Mouse (Mus musculus): Measurements from ENCODE around the gene Xylt1.

Xylt1 gene

DNA sequence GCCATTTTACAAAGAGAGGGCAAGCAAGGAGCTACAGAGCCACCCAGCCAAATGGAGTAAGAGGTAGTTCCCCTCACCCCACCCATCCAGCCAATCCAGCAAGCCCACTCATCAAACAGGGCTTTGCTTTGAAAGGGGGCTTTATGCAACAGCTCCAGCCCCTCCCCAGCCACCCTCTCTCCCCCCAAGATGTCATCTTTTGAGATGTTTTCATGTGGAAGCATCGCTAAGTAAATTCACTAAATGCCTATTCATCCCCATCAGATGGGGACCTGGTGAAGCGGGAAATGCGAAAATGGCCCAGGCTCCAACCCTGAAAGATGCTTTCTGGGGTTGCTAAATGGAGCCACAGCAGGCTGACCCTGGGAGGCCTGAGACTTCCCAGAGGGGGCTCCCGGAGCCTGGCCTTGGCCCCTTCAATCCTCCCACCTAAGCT, 238.0 kb downstream of the Xylt1 start:
- DNase-seq = no peak

DNA sequence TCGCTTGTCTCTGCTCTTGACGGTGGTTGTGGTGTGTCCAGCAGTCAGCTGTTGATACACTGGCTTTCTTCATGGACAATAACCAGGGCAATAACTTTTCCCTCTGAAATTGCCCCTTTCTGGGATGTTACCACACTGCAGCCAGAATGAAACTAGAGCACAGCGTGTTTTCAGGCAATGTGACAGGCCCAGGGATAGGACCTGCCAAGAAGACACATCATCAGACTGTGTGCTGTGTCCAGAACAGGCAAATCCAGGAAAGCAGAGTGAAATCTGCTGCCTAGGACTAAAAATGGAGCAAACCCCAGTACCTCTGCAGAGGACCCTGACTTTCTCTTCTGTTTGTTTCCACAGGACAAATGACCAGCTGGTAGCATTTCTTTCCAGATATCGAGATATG, 240.8 kb downstream of the Xylt1 start:
- DNase-seq = no peak

DNA sequence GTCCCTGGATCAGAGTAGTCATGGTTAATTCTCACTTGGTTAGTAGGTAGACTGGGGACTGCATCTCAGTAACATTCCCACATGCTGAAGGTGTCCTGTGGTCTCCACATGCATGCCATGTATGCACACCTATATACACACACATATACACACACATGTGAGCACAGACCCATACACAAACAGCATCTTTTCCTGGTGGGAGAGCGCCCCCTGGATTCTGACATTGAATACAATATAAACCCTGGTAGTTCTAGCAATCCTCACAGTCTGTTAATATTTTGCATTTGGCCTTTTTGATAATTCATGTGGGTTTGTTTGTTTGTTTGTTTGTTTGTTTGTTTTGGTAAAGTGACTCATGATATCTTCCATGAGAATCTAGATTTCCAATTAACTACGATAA, 242.0 kb downstream of the Xylt1 start:
- peak in 1 of 2 experiments; percentile 8 for DNase-seq

DNA sequence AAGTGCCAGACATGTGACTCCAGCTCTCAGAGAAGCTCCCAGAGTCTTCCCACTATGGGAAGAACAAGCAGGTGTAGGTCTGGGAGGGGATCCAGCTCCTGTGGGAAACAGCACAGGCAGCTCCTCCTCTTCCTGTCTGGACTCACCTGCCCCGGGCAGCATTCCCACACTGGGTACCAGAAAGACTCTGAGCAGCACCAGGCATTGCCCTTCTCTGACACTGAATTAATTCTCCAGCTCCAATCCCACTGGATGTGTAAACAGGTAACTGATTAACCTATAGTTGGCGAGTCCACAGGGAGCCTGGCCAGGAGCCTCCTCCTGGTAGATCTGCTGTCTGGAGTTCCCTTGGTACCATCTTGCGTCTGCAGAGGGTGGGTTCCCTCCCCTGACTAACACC, 248.0 kb downstream of the Xylt1 start:
- DNase-seq = no peak

DNA sequence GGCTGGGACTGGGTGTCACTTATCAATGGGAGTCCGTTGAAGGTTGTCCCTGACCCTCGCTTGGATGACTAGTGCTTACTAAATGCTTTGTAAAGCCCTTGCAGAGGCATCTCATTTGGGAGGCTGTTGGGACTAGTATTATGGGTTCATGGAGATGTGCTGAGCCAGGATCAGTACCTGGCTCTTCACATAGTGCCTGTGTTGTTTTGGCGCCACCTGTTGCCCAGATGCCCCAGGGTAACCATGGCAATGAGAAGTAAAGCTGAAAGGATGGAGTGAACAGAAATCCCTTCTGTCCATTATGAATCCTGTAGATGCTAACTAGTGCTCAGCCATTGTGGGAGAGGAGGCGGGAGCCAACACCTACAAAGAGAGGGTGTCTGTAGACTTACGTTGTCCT, 249.9 kb downstream of the Xylt1 start:
- no peak for DNase-seq

DNA sequence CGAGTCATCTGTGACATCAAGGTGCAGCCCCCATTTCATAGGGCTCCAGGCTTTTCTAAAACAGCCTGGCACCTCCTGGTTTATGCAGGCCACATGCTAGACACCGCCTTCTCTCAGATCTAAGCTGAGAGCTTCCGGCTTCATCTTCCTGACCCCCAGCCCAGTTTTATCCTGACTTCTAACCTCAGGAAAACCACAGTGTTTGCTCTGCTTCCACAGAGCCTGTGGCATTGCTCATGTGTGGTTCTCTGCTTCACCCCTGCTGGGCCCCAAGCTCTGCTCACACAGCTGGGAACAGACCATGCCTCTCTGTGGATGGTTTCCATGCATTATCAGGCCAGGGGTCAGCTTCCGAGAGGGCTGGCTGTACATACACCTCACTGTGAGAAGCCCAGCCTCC, 254.8 kb downstream of the Xylt1 start:
- DNase-seq = no peak

DNA sequence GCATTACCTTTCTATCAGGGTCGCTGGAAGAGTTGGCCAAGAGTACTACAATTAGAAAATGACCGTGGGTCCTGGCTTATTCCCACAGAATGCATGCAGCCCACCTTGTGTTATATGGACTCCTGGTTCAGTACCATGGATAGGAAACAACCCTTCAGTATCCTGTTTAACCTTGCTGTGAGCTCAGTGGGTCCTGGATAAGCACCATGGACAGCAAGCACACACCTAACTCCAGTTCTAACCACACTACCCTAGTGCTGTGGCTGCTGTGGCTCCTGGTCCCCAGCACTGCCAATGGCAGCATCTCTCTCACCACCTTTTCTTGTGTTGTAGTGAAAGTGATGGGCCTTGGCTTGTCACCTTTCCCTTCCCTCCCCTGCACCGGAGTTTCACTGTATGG, 255.9 kb downstream of the Xylt1 start:
- no peak for DNase-seq

DNA sequence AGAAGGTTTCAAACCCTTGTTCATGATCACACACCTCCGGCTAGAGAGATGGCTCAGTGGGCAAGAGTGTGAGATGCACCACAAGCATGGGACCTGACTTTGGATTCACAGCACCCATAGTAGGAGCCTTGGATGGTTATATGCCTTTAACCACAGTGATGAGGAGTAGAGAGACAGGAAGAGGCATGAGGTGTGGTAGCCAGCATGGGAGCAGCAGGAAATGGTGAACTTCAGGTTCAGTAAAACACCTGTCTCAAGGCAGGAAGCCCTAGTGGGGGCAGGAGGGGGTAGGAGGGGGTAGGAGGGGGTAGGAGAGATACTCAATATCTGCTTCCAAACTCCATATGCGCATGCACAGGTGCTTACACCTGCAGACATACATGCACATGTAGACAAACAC, 257.2 kb downstream of the Xylt1 start:
- DNase-seq = no peak

DNA sequence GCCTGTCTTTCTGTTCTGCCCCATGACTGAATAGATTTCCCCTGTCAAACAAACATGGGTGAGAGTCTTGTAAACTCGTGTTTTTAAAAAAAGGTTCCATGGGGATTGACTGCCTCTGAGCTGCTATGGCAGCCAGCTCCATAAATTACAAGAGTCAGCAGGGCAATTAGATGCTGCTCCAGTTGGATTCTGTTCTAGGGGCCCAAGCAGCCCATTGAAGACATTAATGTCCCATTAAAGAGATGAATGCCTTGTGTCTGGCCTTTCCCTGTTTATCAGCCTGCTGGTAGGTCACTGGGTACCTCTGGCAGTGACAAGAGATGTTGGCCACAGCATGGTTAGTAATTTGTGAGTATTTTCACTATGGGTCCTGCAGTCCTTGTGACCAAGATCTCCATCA, 271.9 kb downstream of the Xylt1 start:
- no peak for DNase-seq

DNA sequence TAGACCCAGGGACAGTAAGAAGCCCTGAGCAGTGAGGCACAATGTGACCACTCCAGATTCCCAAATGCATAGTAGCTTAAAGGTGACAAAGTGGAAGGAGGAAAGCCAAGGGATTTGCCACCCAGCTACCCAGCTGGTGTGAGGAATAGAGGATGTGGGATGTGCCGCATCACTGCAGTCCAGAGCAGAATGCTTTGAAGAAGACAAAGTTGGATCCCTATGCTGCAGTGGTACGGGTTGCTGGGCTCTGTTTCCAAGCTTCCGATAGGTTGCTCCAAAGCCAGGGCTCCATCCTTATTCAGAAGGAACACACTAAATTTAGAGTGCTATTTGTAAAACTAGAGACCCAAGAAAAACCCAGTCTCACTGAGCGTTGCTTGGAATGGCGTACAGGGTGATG, 275.0 kb downstream of the Xylt1 start:
- no peak for DNase-seq

DNA sequence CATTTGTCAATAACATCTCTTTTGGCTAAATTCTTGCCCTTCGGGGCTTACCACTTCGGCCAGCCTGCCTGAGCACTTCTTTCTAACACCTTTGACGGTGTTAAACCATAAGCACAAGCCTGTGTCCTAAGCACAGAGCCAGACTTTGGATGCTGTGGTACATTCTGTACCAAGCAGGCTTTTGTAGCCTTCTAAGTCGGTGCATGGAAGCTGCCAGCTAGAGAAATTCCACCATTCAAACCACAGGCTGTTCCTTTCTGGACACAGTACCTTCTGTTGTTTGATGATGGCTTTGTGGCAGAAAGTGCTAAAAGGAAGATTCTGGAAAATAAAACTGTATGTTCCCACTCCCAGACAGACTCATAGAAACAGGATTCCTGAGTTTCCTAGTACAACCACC, 277.4 kb downstream of the Xylt1 start:
- DNase-seq = no peak

DNA sequence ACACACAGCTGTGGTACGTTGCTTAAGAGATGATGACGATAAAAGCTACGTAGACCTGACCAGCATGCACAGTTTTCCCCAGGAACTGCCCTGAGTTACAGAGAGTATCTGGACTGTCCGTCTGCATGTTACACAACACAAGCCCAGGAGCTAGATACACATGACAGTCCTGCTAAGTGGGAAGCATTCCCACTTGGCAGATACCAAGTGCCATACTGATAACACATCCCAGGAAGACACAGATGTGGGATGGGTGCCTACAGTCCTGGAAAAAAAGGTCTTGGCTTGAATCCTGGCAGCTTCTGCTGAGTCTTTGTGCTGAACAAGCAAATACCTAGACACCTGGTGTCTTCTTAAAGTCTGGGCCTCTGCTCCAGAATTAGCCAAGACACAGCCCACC, 278.0 kb downstream of the Xylt1 start:
- DNase-seq = no peak

DNA sequence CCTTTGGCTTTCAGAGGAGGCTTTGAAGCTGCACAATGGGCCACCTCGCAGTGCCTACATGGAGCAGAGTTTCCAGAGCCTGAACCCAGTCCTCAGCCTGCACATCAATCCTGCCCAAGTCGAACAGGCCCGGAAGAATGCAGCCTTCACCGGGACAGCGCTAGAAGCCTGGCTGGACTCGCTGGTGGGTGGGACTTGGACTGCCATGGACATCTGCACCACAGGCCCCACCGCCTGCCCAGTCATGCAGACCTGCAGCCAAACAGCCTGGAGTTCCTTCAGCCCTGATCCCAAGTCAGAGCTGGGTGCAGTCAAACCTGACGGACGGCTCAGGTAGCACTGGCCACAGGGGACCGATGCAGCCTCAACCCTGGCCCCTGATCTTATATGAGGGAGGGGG, 286.5 kb downstream of the Xylt1 start:
- DNase-seq = no peak

DNA sequence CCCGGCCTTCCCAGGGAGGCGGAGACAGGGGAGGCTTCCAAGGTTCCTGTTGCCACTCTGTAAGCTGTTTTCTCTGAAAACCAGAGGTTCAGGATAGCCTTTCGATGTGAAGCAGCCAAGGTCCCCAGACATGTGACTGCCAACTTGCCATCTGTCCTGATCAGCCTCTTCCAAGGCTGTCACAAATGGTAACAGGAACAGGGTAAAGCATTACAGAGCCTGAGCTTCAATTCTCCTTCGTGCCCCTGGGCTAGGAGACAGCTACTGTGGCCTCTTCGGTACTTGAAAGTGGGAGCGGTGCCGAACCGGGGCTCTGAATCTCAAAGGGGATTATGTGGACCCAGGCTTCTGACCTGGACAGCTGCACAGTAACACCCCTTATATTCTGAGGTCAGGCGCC, 287.4 kb downstream of the Xylt1 start:
- DNase-seq = no peak

DNA sequence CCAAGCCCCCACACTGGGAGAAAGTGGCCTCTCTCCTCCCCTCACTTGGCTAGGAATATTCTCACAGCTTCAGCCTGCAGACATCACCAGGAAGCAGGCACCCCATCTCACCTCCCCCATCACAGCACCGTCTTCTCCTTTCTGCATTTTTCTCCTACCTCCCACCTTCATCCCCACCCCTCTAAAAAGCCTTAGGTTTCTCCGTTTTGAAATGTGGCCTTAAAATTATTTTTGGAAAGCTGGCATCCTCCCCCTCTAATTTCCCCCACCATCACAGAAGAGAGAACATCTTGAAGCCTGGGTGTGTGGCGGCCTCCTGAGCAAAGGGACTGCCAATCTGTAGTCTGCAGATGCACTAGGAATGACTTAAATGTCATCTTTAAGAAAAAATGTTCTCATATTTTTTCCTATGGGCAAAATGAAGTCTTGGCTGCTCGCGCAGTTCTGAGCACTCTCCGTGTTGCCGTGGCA, 291.4 kb downstream of the Xylt1 start:
- DNase-seq = no peak

DNA sequence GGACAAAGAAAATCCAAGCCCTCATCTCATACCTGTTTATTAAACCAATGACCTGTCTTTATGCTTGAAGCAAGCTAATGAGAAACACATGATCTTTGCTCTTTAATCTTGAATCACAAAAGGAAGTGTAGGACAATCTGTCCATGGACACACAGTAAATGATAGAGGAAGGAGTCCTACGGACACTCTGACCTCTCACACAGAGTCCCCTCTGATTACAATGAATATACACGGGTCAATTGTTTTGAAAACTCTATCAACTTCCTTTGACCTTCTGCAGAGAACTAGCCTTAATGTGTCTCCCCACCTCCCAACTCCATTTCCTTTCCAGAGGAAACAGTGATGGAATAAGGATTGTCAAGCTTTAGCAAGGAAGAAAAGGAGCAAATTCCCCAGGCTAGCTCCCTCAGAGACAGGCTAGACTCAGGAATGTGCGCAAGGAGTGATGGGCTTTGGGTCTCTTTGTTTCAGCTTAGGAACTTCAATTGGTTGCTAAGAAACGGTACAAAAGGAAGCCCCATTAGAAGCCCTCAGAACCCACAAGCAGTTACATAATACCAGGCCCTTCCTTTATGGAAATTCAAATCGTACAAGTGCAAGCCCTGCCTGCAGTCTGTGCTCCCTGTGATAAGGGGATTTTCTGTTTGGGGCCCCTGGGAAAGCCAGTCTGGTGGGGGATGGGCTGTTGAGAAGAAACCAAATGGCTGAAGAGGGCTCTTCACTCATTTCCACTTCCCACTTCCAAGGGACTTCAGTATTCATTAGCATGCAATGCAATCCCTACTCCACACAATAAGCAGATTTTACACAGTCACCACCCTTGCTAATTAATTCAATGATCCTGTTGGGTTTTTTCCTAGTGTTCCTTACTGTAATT, 305.6 kb downstream of the Xylt1 start:
- no peak for DNase-seq

DNA sequence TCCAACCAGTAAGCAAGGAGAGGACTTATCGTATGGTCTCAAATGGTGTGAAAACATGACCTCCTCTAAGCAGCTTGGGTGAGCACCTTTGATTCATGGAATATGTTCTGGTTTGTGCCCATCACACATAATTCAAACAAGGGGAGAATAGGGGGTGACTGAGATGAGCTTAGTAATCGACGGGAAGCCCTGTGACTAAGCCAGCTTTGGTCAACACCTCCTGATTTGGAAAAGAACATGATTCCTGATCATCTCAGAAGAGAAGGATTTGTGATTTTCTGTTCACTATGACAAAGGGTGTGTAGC, 306.2 kb downstream of the Xylt1 start:
- DNase-seq = no peak

DNA sequence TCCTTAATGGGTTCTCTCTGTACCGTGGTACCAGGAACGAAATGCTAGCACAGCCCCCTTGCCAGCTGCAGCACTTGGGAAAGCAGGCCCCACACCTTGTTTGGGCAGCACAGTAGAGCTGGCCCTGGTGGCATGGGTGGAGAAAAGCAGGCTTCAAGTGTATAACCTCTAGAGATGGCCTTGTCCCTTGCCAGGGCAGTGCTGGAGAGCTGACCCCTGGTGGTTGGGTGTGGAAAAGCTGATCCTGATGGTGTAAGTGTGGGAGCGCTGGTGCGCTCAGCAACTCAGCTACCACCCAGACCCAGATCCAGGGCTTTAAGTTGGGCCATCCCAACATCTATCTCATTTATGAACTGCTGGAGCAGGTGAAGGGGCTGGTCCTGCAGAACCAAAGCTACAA, 314.8 kb downstream of the Xylt1 start:
- no peak for DNase-seq

DNA sequence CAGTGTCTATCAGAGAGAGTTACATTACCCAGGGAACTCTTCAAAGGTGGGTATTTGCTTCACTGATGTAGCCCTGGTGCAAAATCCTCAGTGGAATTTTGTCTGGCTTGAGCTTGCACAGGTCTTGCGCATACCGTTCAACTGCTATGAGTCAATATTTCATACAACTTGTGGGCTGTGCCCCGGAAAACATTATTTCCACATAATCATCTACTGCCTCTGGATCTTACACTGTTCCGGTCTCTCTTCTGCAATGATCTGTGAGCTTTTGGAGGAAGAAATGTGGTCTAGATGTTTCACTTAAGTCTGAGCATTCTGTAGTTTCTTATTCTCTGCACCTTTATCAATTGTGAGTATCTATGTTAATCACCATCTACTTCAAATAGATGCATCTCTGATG, 316.9 kb downstream of the Xylt1 start:
- no peak for DNase-seq

DNA sequence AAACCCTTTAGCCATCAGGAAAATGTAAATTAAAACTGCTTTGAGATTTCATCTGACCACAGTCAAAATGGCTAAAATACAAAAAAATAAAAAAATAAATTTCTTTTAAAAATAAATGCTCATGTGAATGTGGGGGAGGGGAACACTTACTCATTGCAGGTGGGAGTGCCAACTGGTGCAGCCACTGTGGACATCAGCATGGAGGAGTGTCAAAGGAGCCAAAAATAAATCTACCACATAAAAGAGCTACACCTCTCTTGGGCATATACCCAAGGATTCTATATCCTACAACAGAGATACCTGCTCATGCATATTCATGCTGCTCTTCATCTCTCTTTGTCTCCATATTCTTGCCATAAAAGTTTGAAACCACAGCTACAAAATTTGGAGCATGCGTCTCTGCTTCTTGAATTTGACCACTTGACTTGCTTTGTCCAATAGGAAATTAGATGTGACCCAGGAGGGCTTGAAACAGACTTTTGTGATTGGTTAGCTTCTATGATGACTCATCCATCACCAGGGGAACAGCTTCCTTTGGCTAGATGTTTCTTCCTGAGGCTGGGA, 317.9 kb downstream of the Xylt1 start:
- no peak for DNase-seq

DNA sequence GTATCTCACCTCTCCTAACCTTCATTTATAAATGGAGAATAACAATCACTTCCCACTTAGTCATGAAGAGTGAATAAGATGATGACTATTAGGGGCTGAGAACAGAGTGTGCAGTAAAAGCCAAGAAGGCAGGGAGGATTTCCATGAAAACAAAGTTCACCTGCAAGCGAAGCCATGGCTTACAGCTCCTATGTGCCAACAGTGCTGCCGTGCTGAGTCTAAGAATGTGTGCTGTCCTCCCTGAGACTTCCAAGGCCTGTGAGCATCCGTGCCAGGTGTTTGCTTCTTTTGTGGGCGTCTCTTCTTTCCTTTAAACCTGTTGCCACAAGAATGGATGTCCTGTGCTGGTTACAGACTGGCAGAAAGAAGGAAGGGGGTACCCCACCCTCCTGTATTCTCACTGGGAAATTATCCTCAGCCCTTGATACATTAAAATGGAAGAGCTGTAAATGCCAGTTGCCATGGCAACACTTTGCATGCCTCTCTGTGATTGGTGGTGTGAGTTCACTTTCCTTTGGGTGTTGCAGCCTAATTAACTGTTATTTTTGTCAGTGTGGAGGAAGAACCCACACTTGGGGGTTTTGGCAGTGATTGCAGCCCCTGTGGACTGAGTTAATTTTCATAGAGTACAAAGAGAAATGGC, 318.7 kb downstream of the Xylt1 start:
- no peak for DNase-seq

DNA sequence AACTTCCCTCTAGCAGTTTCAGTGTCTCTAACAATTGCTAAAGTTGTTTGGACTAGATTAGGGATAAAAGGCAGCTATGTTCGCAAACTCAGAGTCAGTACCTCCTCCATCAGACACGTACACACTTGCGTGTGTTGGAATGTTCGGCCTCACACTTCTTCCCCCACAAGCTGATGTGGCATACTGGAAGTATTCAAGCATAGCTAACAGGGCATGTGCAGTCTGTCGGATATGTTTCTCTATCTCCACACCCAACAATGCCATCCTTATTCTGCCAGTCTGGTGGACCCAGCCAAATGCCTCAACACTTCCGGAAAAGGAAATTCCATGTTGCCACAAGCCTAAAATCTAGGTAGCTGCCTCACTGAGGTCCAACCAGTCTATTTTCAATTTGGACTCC, 319.3 kb downstream of the Xylt1 start:
- no peak for DNase-seq

DNA sequence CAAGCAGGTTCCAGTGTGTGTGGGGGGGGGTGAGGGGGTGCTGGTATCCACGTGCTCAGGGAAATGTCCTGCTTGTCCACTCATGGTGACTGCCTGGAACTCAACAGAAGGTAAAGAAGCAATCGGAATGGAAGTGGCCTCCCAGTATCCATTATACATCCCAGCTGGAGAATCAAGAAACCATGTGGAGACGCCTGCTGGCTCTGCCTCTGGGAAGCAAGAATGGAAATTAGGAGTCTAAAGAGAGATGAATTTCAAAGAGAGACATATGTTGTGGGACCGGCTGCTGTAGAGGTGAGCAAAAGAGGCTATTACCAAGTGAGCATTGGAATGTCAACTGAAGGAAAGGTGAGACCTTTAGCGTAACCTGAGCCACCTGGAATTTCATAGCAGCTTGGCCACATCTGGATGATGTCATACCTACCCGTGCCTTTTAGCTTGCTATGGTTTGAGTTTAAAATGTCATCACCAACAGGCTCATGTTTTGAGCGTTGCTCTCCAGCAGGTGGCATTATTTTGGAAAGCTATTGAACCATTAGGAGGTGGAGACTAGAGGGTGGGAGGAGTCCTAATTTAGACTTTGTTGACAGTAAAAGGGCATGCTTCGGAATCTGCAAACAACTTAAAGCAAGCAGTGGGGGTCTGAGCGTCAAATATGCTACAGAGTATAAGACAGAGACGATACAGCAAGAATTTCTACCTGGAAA, 329.3 kb downstream of the Xylt1 start:
- DNase-seq = no peak
